Mouse (Mus musculus) hindbrain, embryonic 16.5 days (tissue): ENCODE data around the gene Taf9. TPM values are rescaled to one million over a fixed set of nuclear protein-coding genes. Genes with fewer than 3 reads are reported as not detected.
A peak's percentile ranks its signal among the peaks of the same experiment; 100 is the strongest.

Experiments used
- ATAC-seq: fragments of 200-750 bp; cut with Nextera tagmentation; 2 replicates; pipeline ENCODE4 v1.8.0; 2017; ENCODE audit warnings: moderate TSS enrichment, moderate library complexity
- H3K27ac ChIP-seq: fragments of 300-500 bp; sonication (generic); 2 replicates; pipeline ENCODE4 v1.5.1; 2014; ENCODE audit warnings: low read depth, mild to moderate bottlenecking, control low read depth, low read length, moderate library complexity
- H3K27me3 ChIP-seq: fragments of 300-500 bp; sonication (generic); replicated peaks from 2 replicates; pipeline ENCODE4 v1.6.1; 2014; ENCODE audit warnings: low read length; ENCODE audit not compliant: control insufficient read depth, insufficient read depth
- H3K36me3 ChIP-seq: fragments of 300-500 bp; sonication (generic); 2 replicates; pipeline ENCODE4 v1.6.1; 2014; ENCODE audit warnings: mild to moderate bottlenecking, low read length, moderate library complexity, mixed read lengths; ENCODE audit not compliant: control insufficient read depth, insufficient read depth
- H3K4me1 ChIP-seq: fragments of 300-500 bp; sonication (generic); 2 replicates; pipeline ENCODE4 v1.6.1; 2014; ENCODE audit warnings: low read depth, low read length; ENCODE audit not compliant: control insufficient read depth, insufficient read depth
- H3K4me2 ChIP-seq: fragments of 300-500 bp; sonication (generic); 2 replicates; pipeline ENCODE4 v1.6.1; 2014; ENCODE audit warnings: mild to moderate bottlenecking, low read length, control low read depth, moderate library complexity
- H3K4me3 ChIP-seq: fragments of 300-500 bp; sonication (generic); 2 replicates; pipeline ENCODE4 v1.5.1; 2014; ENCODE audit warnings: mild to moderate bottlenecking, low read length, control low read depth, moderate library complexity
- H3K9ac ChIP-seq: fragments of 300-500 bp; sonication (generic); 2 replicates; pipeline ENCODE4 v1.6.1; 2014; ENCODE audit warnings: low read depth, mild to moderate bottlenecking, control low read depth, low read length, moderate library complexity
- H3K9me3 ChIP-seq: fragments of 300-500 bp; sonication (generic); 2 replicates; pipeline ENCODE4 v1.6.1; 2014; ENCODE audit warnings: mild to moderate bottlenecking, low read length, moderate library complexity; ENCODE audit not compliant: control insufficient read depth
- WGBS: fragments of 180-500 bp; shearing (Covaris S2); extraction: QIAGEN DNeasy Blood & Tissue Kit; methylation state at CpG from one replicate; pipeline ENCODE4 v1.1.7; 2014; 5-methylcytosine and 5-hydroxymethylcytosine counted together
- polyA plus RNA-seq: library from polyadenylated mRNA; unstranded; fragments of >200 nt; fragmentation: Nextera tagmentation; extraction: Ambion mirVana; gene quantifications from 2 replicates; pipeline ENCODE4 v1.2.1, GENCODE M21; 2015

Gene Taf9
- polyA plus RNA-seq, 1 experiment from 2014 or later = 27.8 TPM

GRCm38 (mm10) chr13:100616181-100617087 lies 34.9 kb upstream of the Taf9 start, which contains the start of gene Marveld2:
Gene Marveld2 (minus strand): TSS chr13:100616971.
- H3K27ac ChIP-seq = no peak within 1 kb of the TSS
- peak within 1 kb of the TSS; percentile 54 for H3K4me3 ChIP-seq
- peak; percentile 74 for ATAC-seq
- peak within 1 kb of the TSS; percentile 76 for H3K4me2 ChIP-seq
- H3K27me3 ChIP-seq = peaks cover 9% of the 10 kb centered on the region
- 6% methylated on average over 66 of the region's 77 CpGs for WGBS
- no peaks in the 10 kb centered on the region for H3K9me3 ChIP-seq
- H3K4me1 ChIP-seq = no peaks in the 10 kb centered on the region; the same call in none of the 2 replicates
- peak within 1 kb of the TSS; percentile 65 for H3K9ac ChIP-seq
- peaks cover 16% of the 10 kb centered on the region for H3K36me3 ChIP-seq

- no peak overlapping the region for H3K27ac ChIP-seq
- H3K9ac ChIP-seq = no peak overlapping the region
- H3K36me3 ChIP-seq = peaks cover 23% of the 10 kb centered on the region
- no peak overlapping the region for H3K4me2 ChIP-seq
- H3K27me3 ChIP-seq = peaks cover 9% of the 10 kb centered on the region
- no peak overlapping the region for H3K4me3 ChIP-seq
- no peaks in the 10 kb centered on the region for H3K9me3 ChIP-seq
- ATAC-seq = no peak
- 80% methylated on average over 13 of the region's 13 CpGs for WGBS
- H3K4me1 ChIP-seq = no peaks in the 10 kb centered on the region; the same call in none of the 2 replicates
Observed at GRCm38 (mm10) chr13:100617583-100617982, 33.8 kb upstream of the Taf9 start.

- no peak overlapping the region for H3K4me3 ChIP-seq
- ATAC-seq = no peak
- H3K9ac ChIP-seq = no peak overlapping the region
- H3K4me2 ChIP-seq = no peak overlapping the region
- peaks cover 34% of the 10 kb centered on the region for H3K36me3 ChIP-seq
- no peak overlapping the region for H3K27ac ChIP-seq
- WGBS = 86% methylated on average over 4 of the region's 4 CpGs
- H3K4me1 ChIP-seq = no peaks in the 10 kb centered on the region
- H3K9me3 ChIP-seq = no peaks in the 10 kb centered on the region
- peaks cover 6% of the 10 kb centered on the region for H3K27me3 ChIP-seq
Observed at GRCm38 (mm10) chr13:100622241-100622640, 29.1 kb upstream of the Taf9 start.

GRCm38 (mm10) chr13:100634106-100634691 lies 17.2 kb upstream of the Taf9 start:
- H3K4me3 ChIP-seq = no peak overlapping the region
- H3K4me2 ChIP-seq = no peak overlapping the region
- H3K4me1 ChIP-seq = no peaks in the 10 kb centered on the region
- no peaks in the 10 kb centered on the region for H3K27me3 ChIP-seq
- H3K9ac ChIP-seq = no peak overlapping the region
- H3K36me3 ChIP-seq = peaks cover 38% of the 10 kb centered on the region
- no peaks in the 10 kb centered on the region for H3K9me3 ChIP-seq
- H3K27ac ChIP-seq = no peak overlapping the region
- no peak for ATAC-seq
- 92% methylated on average over 3 of the region's 3 CpGs for WGBS

GRCm38 (mm10) chr13:100642471-100643209 lies 8.7 kb upstream of the Taf9 start:
- Histone ChIP-seq H3K9ac (no peak overlapping the region), H3K36me3 (peaks cover 13% of the 10 kb centered on the region)
- 93% methylated on average over 4 of the region's 4 CpGs for WGBS

GRCm38 (mm10) chr13:100648223-100648622 lies 3.2 kb upstream of the Taf9 start:
- Histone ChIP-seq H3K27ac (no peak overlapping the region), H3K9me3 (no peaks in the 10 kb centered on the region), H3K4me1 (peaks cover 10% of the 10 kb centered on the region), H3K9ac (no peak overlapping the region), H3K4me2 (no peak overlapping the region), H3K36me3 (peaks cover 4% of the 10 kb centered on the region), H3K27me3 (no peaks in the 10 kb centered on the region), H3K4me3 (no peak overlapping the region)
- no peak for ATAC-seq
- WGBS = 95% methylated on average over 8 of the region's 8 CpGs

More at GRCm38 (mm10) chr13:100642471-100643209, 8.7 kb upstream of the Taf9 start:
- no peak for ATAC-seq
- H3K27ac ChIP-seq = no peak overlapping the region
- no peaks in the 10 kb centered on the region for H3K4me1 ChIP-seq
- no peak overlapping the region for H3K4me2 ChIP-seq
- no peaks in the 10 kb centered on the region for H3K9me3 ChIP-seq
- H3K4me3 ChIP-seq = no peak overlapping the region
- no peaks in the 10 kb centered on the region for H3K27me3 ChIP-seq

- under 1% methylated on average over 56 of the region's 73 CpGs for WGBS
Observed at GRCm38 (mm10) chr13:100650550-100651438, 585 bp upstream of the Taf9 start, which contains the start of the genes Ak6 and Rad17. Gene Ak6 (plus strand): TSS chr13:100650979. Gene Rad17 (minus strand): TSS chr13:100651051.

GRCm38 (mm10) chr13:100658091-100658490 lies 6.7 kb downstream of the Taf9 start:
- Histone ChIP-seq H3K9me3 (no peaks in the 10 kb centered on the region), H3K9ac (no peak overlapping the region), H3K36me3 (no peaks in the 10 kb centered on the region; the same call in 1 of the 2 replicates), H3K27ac (no peak overlapping the region), H3K4me3 (no peak overlapping the region), H3K27me3 (no peaks in the 10 kb centered on the region), H3K4me2 (no peak overlapping the region), H3K4me1 (no peaks in the 10 kb centered on the region)
- no peak for ATAC-seq
- WGBS = 94% methylated on average over 5 of the region's 5 CpGs

More at GRCm38 (mm10) chr13:100650550-100651438, 585 bp upstream of the Taf9 start, which contains the start of the genes Ak6 and Rad17:
- H3K9ac ChIP-seq = peak within 1 kb of the TSS; percentile 91
- no peaks in the 10 kb centered on the region; the same call in 1 of the 2 replicates for H3K36me3 ChIP-seq
- H3K27ac ChIP-seq = peak within 1 kb of the TSS; percentile 98
- peak; percentile 98 for ATAC-seq
- peak within 1 kb of the TSS; percentile 73 for H3K4me2 ChIP-seq
- peaks cover 10% of the 10 kb centered on the region for H3K4me1 ChIP-seq
- H3K9me3 ChIP-seq = no peaks in the 10 kb centered on the region
- H3K27me3 ChIP-seq = no peaks in the 10 kb centered on the region
- H3K4me3 ChIP-seq = peak within 1 kb of the TSS; percentile 89
